Mouse (Mus musculus): Measurements from ENCODE around the gene Hspa12a. TPM values are rescaled to one million over a fixed set of nuclear protein-coding genes. Genes with fewer than 3 reads are reported as not detected.
A peak's percentile ranks its signal among the peaks of the same experiment; 100 is the strongest.

Hspa12a gene
- total and polyA plus RNA-seq, 2 experiments, result 1.0 to 1.1 TPM

DNA sequence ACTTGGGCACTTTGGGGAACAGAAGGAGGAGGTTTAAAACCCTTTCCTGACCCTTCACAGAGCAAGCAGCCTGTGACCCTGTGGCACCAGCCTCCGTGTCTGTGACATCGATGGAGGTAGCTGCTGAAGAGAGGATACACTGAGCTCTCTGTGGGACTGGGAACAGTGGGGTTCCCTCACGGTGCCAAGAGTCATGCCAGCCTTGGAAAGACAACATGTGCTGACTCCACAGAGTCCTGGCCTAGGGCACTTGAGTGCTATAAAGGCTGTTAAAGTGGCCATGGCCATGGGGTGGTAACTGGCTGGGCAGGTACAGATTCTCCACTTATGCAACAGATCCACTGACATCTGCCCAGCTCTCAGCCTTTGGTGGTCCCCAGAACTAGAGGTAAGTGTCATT lies 60.0 kb downstream of the Hspa12a start:
- DNase-seq (ENCODE audit: extremely low read depth, low read depth, low spot score), result no peak
- Histone ChIP-seq H3K9ac (ENCODE audit: low read depth, low read length) (no peak overlapping the region), H3K4me1 (ENCODE audit: control insufficient read depth, insufficient read depth, low read length) (peaks cover 7% of the 10 kb centered on the region; the same call in 1 of the 2 replicates), H3K4me3 (ENCODE audit: insufficient read depth, low read depth, low read length) (no peak overlapping the region), H3K79me2 (ENCODE audit: control insufficient read depth, insufficient read depth, low read length) (no peaks in the 10 kb centered on the region), H3K27me3 (ENCODE audit: control insufficient read depth, insufficient read depth, low read length) (no peaks in the 10 kb centered on the region), H3K36me3 (ENCODE audit: control insufficient read depth, insufficient read depth, low read length) (no peaks in the 10 kb centered on the region), H3K27ac (replicated peaks; ENCODE audit: insufficient read depth, low read depth, low read length) (no peak overlapping the region)
- 78% methylated on average over 3 of the region's 3 CpGs for WGBS
- TF ChIP-seq CTCF (IDR thresholded peaks at IDR 0.05; ENCODE audit: low read depth, low read length) (no peak), POLR2A (IDR thresholded peaks at IDR 0.05; ENCODE audit: extremely low read depth, insufficient read depth, low read length) (no peak)

DNA sequence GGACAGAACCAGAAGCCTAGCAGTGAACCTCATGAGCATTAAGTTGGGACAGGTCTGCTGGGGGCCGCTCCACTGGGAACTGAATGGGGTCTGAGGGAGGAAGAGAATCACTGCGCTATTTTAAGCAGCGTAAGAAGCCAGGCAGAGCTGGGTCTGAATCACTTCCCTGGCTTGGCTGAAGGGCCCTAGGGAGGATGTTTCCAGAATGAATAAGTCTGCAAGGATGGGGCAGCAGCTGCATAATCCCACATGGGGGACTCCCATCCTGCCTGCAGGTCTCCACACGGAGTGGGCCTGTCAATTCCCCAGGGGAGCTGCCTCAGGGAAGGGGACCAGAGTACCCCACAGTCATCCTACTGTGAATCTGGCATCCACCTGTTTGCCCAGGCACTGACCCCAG lies 61.1 kb downstream of the Hspa12a start:
- no peak overlapping the region for H3K4me3 ChIP-seq (ENCODE audit: insufficient read depth, low read depth, low read length)
- WGBS, result 83% methylated on average over 4 of the region's 4 CpGs
- peaks cover 7% of the 10 kb centered on the region; the same call in 1 of the 2 replicates for H3K4me1 ChIP-seq (ENCODE audit: control insufficient read depth, insufficient read depth, low read length)
- no peaks in the 10 kb centered on the region for H3K36me3 ChIP-seq (ENCODE audit: control insufficient read depth, insufficient read depth, low read length)
- no peaks in the 10 kb centered on the region for H3K79me2 ChIP-seq (ENCODE audit: control insufficient read depth, insufficient read depth, low read length)
- H3K27ac ChIP-seq (replicated peaks; ENCODE audit: insufficient read depth, low read depth, low read length), result no peak overlapping the region
- no peak overlapping the region for H3K9ac ChIP-seq (ENCODE audit: low read depth, low read length)
- no peaks in the 10 kb centered on the region for H3K27me3 ChIP-seq (ENCODE audit: control insufficient read depth, insufficient read depth, low read length)
- DNase-seq (ENCODE audit: extremely low read depth, low read depth, low spot score), result no peak
- TF ChIP-seq POLR2A (IDR thresholded peaks at IDR 0.05; ENCODE audit: extremely low read depth, insufficient read depth, low read length) (no peak), CTCF (IDR thresholded peaks at IDR 0.05; ENCODE audit: low read depth, low read length) (no peak)

DNA sequence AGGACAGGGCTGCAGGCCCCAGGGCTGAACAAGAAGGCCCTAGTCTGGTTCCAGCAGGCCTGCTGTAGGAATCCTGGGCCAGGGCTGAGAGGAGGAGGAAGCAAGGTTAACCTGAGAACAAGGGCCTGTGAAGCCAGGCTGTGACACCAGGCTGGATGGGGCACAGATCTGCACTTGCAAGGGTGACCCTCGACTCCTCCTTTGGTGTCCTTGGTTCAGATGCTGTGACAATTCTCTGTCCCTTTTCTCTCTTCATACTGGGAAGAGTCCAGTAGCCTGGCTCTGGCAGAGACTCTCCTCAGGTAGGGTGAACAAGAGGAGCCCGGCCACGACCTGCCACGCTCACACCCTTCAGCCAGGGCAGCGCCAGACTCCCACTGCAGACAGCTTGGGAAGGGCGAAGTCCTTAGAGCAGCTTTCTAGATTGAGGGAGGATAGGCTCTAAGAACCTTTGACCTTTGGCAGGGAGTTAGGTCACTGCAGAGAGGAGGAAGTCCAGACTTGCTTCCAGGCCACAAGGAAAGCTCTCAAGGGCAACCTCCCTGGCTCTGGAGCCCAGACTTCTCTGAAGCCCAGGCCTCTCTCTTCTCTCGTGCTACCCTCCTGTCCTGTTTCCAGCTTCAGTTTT lies 64.0 kb downstream of the Hspa12a start:
- Histone ChIP-seq H3K27ac (replicated peaks; ENCODE audit: insufficient read depth, low read depth, low read length) (no peak overlapping the region), H3K79me2 (ENCODE audit: control insufficient read depth, insufficient read depth, low read length) (no peaks in the 10 kb centered on the region), H3K4me3 (ENCODE audit: insufficient read depth, low read depth, low read length) (no peak overlapping the region), H3K27me3 (ENCODE audit: control insufficient read depth, insufficient read depth, low read length) (no peaks in the 10 kb centered on the region), H3K36me3 (ENCODE audit: control insufficient read depth, insufficient read depth, low read length) (no peaks in the 10 kb centered on the region), H3K4me1 (ENCODE audit: control insufficient read depth, insufficient read depth, low read length) (peaks cover 7% of the 10 kb centered on the region; the same call in 1 of the 2 replicates), H3K9ac (ENCODE audit: low read depth, low read length) (no peak overlapping the region)
- TF ChIP-seq POLR2A (IDR thresholded peaks at IDR 0.05; ENCODE audit: extremely low read depth, insufficient read depth, low read length) (no peak), CTCF (IDR thresholded peaks at IDR 0.05; ENCODE audit: low read depth, low read length) (no peak)
- DNase-seq (ENCODE audit: extremely low read depth, low read depth, low spot score), result peak; percentile 70
- WGBS, result 50% methylated on average over 7 of the region's 7 CpGs

DNA sequence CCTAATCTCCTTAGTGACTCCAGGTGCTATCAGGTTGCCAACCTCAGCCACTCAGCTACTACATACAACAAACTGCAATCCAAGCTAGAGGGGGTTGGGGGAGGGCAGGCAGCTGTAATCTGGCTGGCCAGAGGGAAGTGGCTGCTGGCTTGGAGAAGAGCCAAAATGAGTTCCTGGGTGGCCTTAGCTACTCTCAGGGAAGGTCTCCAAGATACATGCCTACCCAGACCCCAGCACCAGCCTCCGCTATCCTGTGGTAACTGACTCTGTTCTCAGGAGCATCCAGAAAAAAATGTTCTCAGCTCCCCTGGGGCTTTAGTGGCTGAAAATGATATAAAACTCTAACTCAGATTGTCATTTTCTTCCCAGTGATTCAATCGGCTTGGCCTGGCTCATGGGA lies 64.9 kb downstream of the Hspa12a start:
- WGBS, result 88% methylated on average over 2 of the region's 2 CpGs
- Histone ChIP-seq H3K36me3 (ENCODE audit: control insufficient read depth, insufficient read depth, low read length) (no peaks in the 10 kb centered on the region), H3K79me2 (ENCODE audit: control insufficient read depth, insufficient read depth, low read length) (no peaks in the 10 kb centered on the region), H3K9ac (ENCODE audit: low read depth, low read length) (no peak overlapping the region), H3K4me3 (ENCODE audit: insufficient read depth, low read depth, low read length) (no peak overlapping the region), H3K27ac (replicated peaks; ENCODE audit: insufficient read depth, low read depth, low read length) (no peak overlapping the region), H3K27me3 (ENCODE audit: control insufficient read depth, insufficient read depth, low read length) (no peaks in the 10 kb centered on the region), H3K4me1 (ENCODE audit: control insufficient read depth, insufficient read depth, low read length) (peaks cover 7% of the 10 kb centered on the region; the same call in 1 of the 2 replicates)
- TF ChIP-seq CTCF (IDR thresholded peaks at IDR 0.05; ENCODE audit: low read depth, low read length) (no peak), POLR2A (IDR thresholded peaks at IDR 0.05; ENCODE audit: extremely low read depth, insufficient read depth, low read length) (no peak)
- no peak for DNase-seq (ENCODE audit: extremely low read depth, low read depth, low spot score)

DNA sequence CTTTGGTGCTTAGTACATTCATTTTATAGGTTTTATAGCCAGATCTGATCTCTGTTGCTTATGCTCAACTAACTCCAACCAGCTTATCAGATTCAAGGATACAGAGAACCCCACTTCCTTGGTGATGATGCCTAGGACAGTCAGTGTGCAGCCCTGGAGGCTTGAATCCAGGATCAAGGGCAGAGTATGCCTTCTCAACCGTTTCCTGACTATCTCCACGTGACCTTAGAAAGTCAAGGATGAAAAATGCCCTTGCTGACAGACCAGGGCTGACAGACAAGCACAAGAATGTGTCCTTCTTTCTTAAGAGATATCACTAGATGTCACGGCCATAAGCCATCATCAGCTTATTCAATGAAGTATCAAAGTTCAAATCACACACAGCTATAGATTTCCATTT lies 69.9 kb downstream of the Hspa12a start:
- Histone ChIP-seq H3K27ac (replicated peaks; ENCODE audit: insufficient read depth, low read depth, low read length) (no peak overlapping the region), H3K36me3 (ENCODE audit: control insufficient read depth, insufficient read depth, low read length) (no peaks in the 10 kb centered on the region), H3K4me1 (ENCODE audit: control insufficient read depth, insufficient read depth, low read length) (no peaks in the 10 kb centered on the region), H3K27me3 (ENCODE audit: control insufficient read depth, insufficient read depth, low read length) (no peaks in the 10 kb centered on the region), H3K79me2 (ENCODE audit: control insufficient read depth, insufficient read depth, low read length) (no peaks in the 10 kb centered on the region), H3K4me3 (ENCODE audit: insufficient read depth, low read depth, low read length) (no peak overlapping the region), H3K9ac (ENCODE audit: low read depth, low read length) (no peak overlapping the region)
- DNase-seq (ENCODE audit: extremely low read depth, low read depth, low spot score), result no peak
- WGBS, result 79% methylated on average over 3 of the region's 3 CpGs
- no peak for TF ChIP-seq POLR2A (IDR thresholded peaks at IDR 0.05; ENCODE audit: extremely low read depth, insufficient read depth, low read length)
- TF ChIP-seq CTCF (IDR thresholded peaks at IDR 0.05; ENCODE audit: low read depth, low read length), result no peak
